Mouse (Mus musculus) stomach, embryonic 15.5 days (tissue): Measurements from ENCODE around the gene Gmds. TPM values are rescaled to one million over a fixed set of nuclear protein-coding genes. Genes with fewer than 3 reads are reported as not detected.

ENCODE experiments used
- ATAC-seq: fragments of 200-750 bp; cut with Nextera tagmentation; 2 replicates; pipeline ENCODE4 v1.8.0; 2017; ENCODE audit warnings: low read depth, moderate number of reproducible peaks, moderate TSS enrichment; ENCODE audit not compliant: insufficient read depth, low FRiP score
- H3K27ac ChIP-seq: fragments of 300-500 bp; sonication (generic); 2 replicates; pipeline ENCODE4 v1.5.1; 2015; ENCODE audit warnings: mild to moderate bottlenecking, inconsistent platforms
- H3K27me3 ChIP-seq: fragments of 300-500 bp; sonication (generic); replicated peaks from 2 replicates; pipeline ENCODE4 v1.6.1; 2015; ENCODE audit warnings: inconsistent platforms
- H3K36me3 ChIP-seq: fragments of 300-500 bp; sonication (generic); 2 replicates; pipeline ENCODE4 v1.6.1; 2015; ENCODE audit warnings: inconsistent platforms
- H3K4me1 ChIP-seq: fragments of 300-500 bp; sonication (generic); 2 replicates; pipeline ENCODE4 v1.6.1; 2015; ENCODE audit warnings: inconsistent platforms
- H3K4me2 ChIP-seq: fragments of 300-500 bp; sonication (generic); 2 replicates; pipeline ENCODE4 v1.6.1; 2015; ENCODE audit warnings: mild to moderate bottlenecking, inconsistent platforms
- H3K4me3 ChIP-seq: fragments of 300-500 bp; sonication (generic); replicated peaks from 2 replicates; pipeline ENCODE4 v1.5.1; 2015; ENCODE audit warnings: inconsistent platforms
- H3K9ac ChIP-seq: fragments of 300-500 bp; sonication (generic); 2 replicates; pipeline ENCODE4 v1.6.1; 2015; ENCODE audit warnings: inconsistent platforms
- H3K9me3 ChIP-seq: fragments of 300-500 bp; sonication (generic); 2 replicates; pipeline ENCODE4 v1.6.1; 2016; ENCODE audit warnings: inconsistent platforms
- WGBS: fragments of 180-500 bp; shearing (Covaris S2); methylation state at CpG from one replicate; pipeline ENCODE4 v1.1.7; 2015; 5-methylcytosine and 5-hydroxymethylcytosine counted together
- polyA plus RNA-seq: library from polyadenylated mRNA; unstranded; fragments of >200 nt; fragmentation: Nextera tagmentation; extraction: Ambion mirVana; gene quantifications from 2 replicates; pipeline ENCODE4 v1.2.1, GENCODE M21; 2015

The Gmds gene
- polyA plus RNA-seq, 1 experiment from 2014 or later, result 75.2 TPM

DNA sequence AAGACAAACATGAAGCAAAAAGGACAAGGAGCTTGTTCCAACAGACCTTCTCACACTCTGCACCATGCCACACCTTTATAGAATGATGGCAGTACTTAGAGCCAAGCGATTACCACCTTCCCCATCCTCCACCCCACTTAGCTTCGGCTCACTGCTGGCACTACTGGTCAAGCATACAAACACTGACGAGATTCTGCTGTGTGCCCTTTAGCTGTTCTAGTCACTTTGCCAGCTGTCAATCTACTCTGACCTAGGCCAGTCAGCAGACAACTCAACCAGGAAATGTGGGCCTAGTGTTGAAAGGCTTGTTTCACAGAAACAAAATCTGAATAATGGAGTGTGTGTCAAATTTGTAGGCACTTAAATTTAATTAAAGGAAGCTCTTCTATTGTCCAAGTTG is 464.1 kb downstream of the Gmds start:
- Histone ChIP-seq H3K4me3 (no peak overlapping the region), H3K4me1 (no peaks in the 10 kb centered on the region), H3K27me3 (no peaks in the 10 kb centered on the region), H3K36me3 (no peaks in the 10 kb centered on the region), H3K9me3 (no peaks in the 10 kb centered on the region), H3K9ac (no peak overlapping the region), H3K27ac (no peak overlapping the region), H3K4me2 (no peak overlapping the region)
- 79% methylated on average over 3 of the region's 3 CpGs for WGBS
- no peak for ATAC-seq

- no peak overlapping the region for H3K4me3 ChIP-seq
- H3K36me3 ChIP-seq, result no peaks in the 10 kb centered on the region
- H3K27me3 ChIP-seq, result no peaks in the 10 kb centered on the region
- ATAC-seq, result no peak
- no peaks in the 10 kb centered on the region for H3K4me1 ChIP-seq
- H3K27ac ChIP-seq, result no peak overlapping the region
- no peak overlapping the region for H3K4me2 ChIP-seq
- 85% methylated on average over 1 of the region's 1 CpGs for WGBS
- H3K9ac ChIP-seq, result no peak overlapping the region
- no peaks in the 10 kb centered on the region for H3K9me3 ChIP-seq
These were observed 465.3 kb downstream of the Gmds start for GRCm38 (mm10) chr13:31873269-31873668.

DNA sequence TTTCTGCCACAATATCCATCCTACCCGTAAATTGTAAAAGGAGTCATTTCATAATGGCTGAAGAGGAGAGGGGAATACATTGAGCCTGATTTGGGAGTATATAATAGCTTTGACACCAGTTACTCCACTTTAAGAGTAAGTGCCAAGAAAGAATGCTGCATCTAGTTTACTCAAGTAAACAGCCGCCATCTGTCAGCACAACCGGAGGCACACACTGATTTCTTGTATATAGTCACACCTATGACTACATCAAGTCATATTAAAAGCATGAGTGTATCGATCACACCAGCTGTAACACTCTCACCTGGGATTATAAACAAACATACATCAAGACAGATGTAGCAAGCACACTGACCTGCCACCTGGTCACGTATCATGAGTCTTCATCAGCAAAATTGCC is 473.8 kb downstream of the Gmds start:
- 71% methylated on average over 5 of the region's 5 CpGs for WGBS
- H3K9ac ChIP-seq, result no peak overlapping the region
- H3K27ac ChIP-seq, result no peak overlapping the region
- H3K4me3 ChIP-seq, result no peak overlapping the region
- no peaks in the 10 kb centered on the region for H3K27me3 ChIP-seq
- ATAC-seq, result no peak
- no peaks in the 10 kb centered on the region for H3K36me3 ChIP-seq
- no peaks in the 10 kb centered on the region for H3K4me1 ChIP-seq
- H3K9me3 ChIP-seq, result no peaks in the 10 kb centered on the region
- no peak overlapping the region for H3K4me2 ChIP-seq

- WGBS, result 52% methylated on average over 9 of the region's 9 CpGs
- H3K27me3 ChIP-seq, result no peaks in the 10 kb centered on the region
- no peaks in the 10 kb centered on the region for H3K4me1 ChIP-seq
- H3K9me3 ChIP-seq, result no peaks in the 10 kb centered on the region
- H3K27ac ChIP-seq, result no peak overlapping the region
- no peak overlapping the region for H3K4me3 ChIP-seq
- H3K4me2 ChIP-seq, result no peak overlapping the region
- H3K9ac ChIP-seq, result no peak overlapping the region
- ATAC-seq, result no peak
- no peaks in the 10 kb centered on the region for H3K36me3 ChIP-seq
These were observed 475.1 kb downstream of the Gmds start for GRCm38 (mm10) chr13:31863461-31863860.

DNA sequence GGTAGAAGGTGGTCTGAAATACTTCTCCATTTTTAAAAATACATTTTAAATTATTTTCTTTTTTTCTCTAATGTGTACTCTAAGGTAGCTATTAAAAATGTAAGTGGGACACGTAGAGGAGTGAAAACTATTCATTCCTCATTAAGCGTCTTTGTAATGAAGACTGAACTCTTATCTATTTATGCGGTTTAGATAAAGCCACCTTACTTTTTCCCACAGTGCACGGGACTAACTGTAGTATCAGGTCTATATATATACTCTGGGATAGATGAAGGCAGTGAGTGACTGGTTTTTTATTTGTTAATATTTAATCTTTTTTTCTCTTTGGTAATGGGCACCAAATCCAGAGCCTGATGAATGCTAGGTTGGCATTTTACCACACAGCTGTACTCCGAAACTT is 478.3 kb downstream of the Gmds start:
- Histone ChIP-seq H3K4me2 (no peak overlapping the region), H3K27me3 (no peaks in the 10 kb centered on the region), H3K9me3 (no peaks in the 10 kb centered on the region), H3K4me1 (no peaks in the 10 kb centered on the region), H3K4me3 (no peak overlapping the region), H3K36me3 (no peaks in the 10 kb centered on the region), H3K27ac (no peak overlapping the region), H3K9ac (no peak overlapping the region)
- WGBS, result 70% methylated on average over 5 of the region's 5 CpGs
- ATAC-seq, result no peak

GRCm38 (mm10) chr13:31854000-31854399 is 484.5 kb downstream of the Gmds start:
- no peaks in the 10 kb centered on the region for H3K36me3 ChIP-seq
- ATAC-seq, result no peak
- no peaks in the 10 kb centered on the region for H3K9me3 ChIP-seq
- 67% methylated on average over 4 of the region's 4 CpGs for WGBS
- H3K9ac ChIP-seq, result no peak overlapping the region
- no peak overlapping the region for H3K27ac ChIP-seq
- no peak overlapping the region for H3K4me2 ChIP-seq
- H3K4me1 ChIP-seq, result no peaks in the 10 kb centered on the region
- H3K4me3 ChIP-seq, result no peak overlapping the region
- 0 out of 2 replicates have a peak, but pooled peaks cover 3% of the 10 kb centered on the region for H3K27me3 ChIP-seq

DNA sequence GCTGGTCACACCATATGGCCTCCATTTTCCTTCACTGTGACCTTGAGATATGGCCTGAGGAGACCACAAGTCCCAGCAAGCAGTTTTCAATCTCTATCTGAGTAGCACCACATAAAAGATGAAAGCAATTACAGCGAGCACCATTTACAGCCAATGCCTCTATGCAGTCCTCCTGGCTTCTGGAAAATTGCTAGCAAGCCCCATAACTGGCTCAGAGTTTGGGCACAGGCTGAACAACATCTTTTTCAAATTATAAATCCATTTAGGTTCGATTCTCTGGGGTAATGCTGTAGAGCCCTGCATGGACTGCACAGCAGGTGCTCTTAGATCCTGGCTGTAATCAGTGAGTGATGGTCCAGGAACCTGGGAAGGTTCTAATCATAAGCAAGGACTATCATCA is 485.0 kb downstream of the Gmds start:
- Histone ChIP-seq H3K27me3 (0 out of 2 replicates have a peak, but pooled peaks cover 3% of the 10 kb centered on the region), H3K9ac (no peak overlapping the region), H3K27ac (no peak overlapping the region), H3K4me1 (no peaks in the 10 kb centered on the region), H3K4me3 (no peak overlapping the region), H3K36me3 (no peaks in the 10 kb centered on the region), H3K9me3 (no peaks in the 10 kb centered on the region), H3K4me2 (no peak overlapping the region)
- ATAC-seq, result no peak
- 56% methylated on average over 2 of the region's 2 CpGs for WGBS

- H3K9ac ChIP-seq, result no peak overlapping the region
- no peaks in the 10 kb centered on the region for H3K36me3 ChIP-seq
- H3K4me2 ChIP-seq, result no peak overlapping the region
- WGBS, result 47% methylated on average over 5 of the region's 5 CpGs
- no peaks in the 10 kb centered on the region for H3K4me1 ChIP-seq
- ATAC-seq, result no peak
- H3K27ac ChIP-seq, result no peak overlapping the region
- no peak overlapping the region for H3K4me3 ChIP-seq
- H3K27me3 ChIP-seq, result 0 out of 2 replicates have a peak, but pooled peaks cover under 1% of the 10 kb centered on the region
- H3K9me3 ChIP-seq, result no peaks in the 10 kb centered on the region
These were observed 489.1 kb downstream of the Gmds start for GRCm38 (mm10) chr13:31849258-31849971.

- ATAC-seq, result no peak
- 65% methylated on average over 4 of the region's 4 CpGs for WGBS
- H3K4me3 ChIP-seq, result no peak overlapping the region
These were observed 502.7 kb downstream of the Gmds start for GRCm38 (mm10) chr13:31835802-31836201.

GRCm38 (mm10) chr13:31830332-31830731 is 508.2 kb downstream of the Gmds start:
- ATAC-seq, result no peak
- WGBS, result 40% methylated on average over 9 of the region's 9 CpGs
- H3K4me1 ChIP-seq, result no peaks in the 10 kb centered on the region

More at GRCm38 (mm10) chr13:31835802-31836201, 502.7 kb downstream of the Gmds start:
- no peaks in the 10 kb centered on the region for H3K9me3 ChIP-seq
- H3K4me2 ChIP-seq, result no peak overlapping the region
- no peak overlapping the region for H3K9ac ChIP-seq
- H3K27me3 ChIP-seq, result no peaks in the 10 kb centered on the region
- no peak overlapping the region for H3K27ac ChIP-seq
- no peaks in the 10 kb centered on the region for H3K36me3 ChIP-seq
- no peaks in the 10 kb centered on the region for H3K4me1 ChIP-seq

DNA sequence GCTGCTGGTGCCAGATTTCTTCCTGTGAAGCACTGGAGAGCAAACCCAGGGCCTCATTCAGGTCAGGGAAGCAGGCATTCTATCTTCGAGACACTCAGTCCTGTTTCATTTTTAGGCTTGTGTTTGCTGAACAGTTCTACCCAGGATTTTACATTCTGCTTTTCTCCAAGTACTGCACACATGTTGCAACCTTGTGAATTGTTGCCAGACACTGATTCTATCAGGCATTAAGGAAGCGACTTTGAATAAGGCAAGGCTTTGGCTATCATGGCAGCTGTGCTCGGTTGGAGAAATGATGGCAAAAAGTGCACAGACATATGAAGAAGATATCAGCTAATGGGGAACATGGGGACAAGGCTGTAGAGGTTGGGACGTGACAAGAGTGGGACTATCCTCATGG is 510.1 kb downstream of the Gmds start:
- no peaks in the 10 kb centered on the region for H3K4me1 ChIP-seq
- no peak overlapping the region for H3K9ac ChIP-seq
- no peaks in the 10 kb centered on the region for H3K36me3 ChIP-seq
- no peak overlapping the region for H3K27ac ChIP-seq
- no peak overlapping the region for H3K4me2 ChIP-seq
- no peaks in the 10 kb centered on the region for H3K9me3 ChIP-seq
- H3K27me3 ChIP-seq, result peaks cover 6% of the 10 kb centered on the region; the same call in 1 of the 2 replicates
- no peak for ATAC-seq
- 91% methylated on average over 4 of the region's 4 CpGs for WGBS
- no peak overlapping the region for H3K4me3 ChIP-seq

More at GRCm38 (mm10) chr13:31830332-31830731, 508.2 kb downstream of the Gmds start:
- H3K27me3 ChIP-seq, result peaks cover 3% of the 10 kb centered on the region; the same call in 1 of the 2 replicates
- no peak overlapping the region for H3K4me2 ChIP-seq
- no peaks in the 10 kb centered on the region for H3K9me3 ChIP-seq
- no peaks in the 10 kb centered on the region for H3K36me3 ChIP-seq
- no peak overlapping the region for H3K9ac ChIP-seq
- H3K27ac ChIP-seq, result no peak overlapping the region
- H3K4me3 ChIP-seq, result no peak overlapping the region

GRCm38 (mm10) chr13:31827820-31828332 is 510.7 kb downstream of the Gmds start:
- ATAC-seq, result no peak
- no peak overlapping the region for H3K4me2 ChIP-seq
- H3K27ac ChIP-seq, result no peak overlapping the region
- H3K9ac ChIP-seq, result no peak overlapping the region
- H3K9me3 ChIP-seq, result no peaks in the 10 kb centered on the region
- H3K4me1 ChIP-seq, result no peaks in the 10 kb centered on the region
- H3K27me3 ChIP-seq, result peaks cover 6% of the 10 kb centered on the region; the same call in 1 of the 2 replicates
- no peaks in the 10 kb centered on the region for H3K36me3 ChIP-seq
- 38% methylated on average over 3 of the region's 3 CpGs for WGBS
- H3K4me3 ChIP-seq, result no peak overlapping the region
